Mouse (Mus musculus): Measurements from ENCODE around the gene Ralgps1.

Ralgps1 gene

GRCm38 (mm10) chr2:33244880-33245279 is 126.4 kb downstream of the Ralgps1 start:
- no peak for DNase-seq (ENCODE audit: low spot score)

GRCm38 (mm10) chr2:33237581-33237980 is 133.7 kb downstream of the Ralgps1 start:
- no peak for DNase-seq (ENCODE audit: low spot score)

- no peak for DNase-seq (ENCODE audit: low spot score)
Observed at GRCm38 (mm10) chr2:33234848-33235247, 136.4 kb downstream of the Ralgps1 start.

- DNase-seq (ENCODE audit: low spot score) = no peak
Observed at GRCm38 (mm10) chr2:33233856-33234255, 137.4 kb downstream of the Ralgps1 start.

- no peak for DNase-seq (ENCODE audit: low spot score)
Observed at GRCm38 (mm10) chr2:33232782-33233570, 138.3 kb downstream of the Ralgps1 start.

GRCm38 (mm10) chr2:33231788-33232187 is 139.5 kb downstream of the Ralgps1 start:
- DNase-seq (ENCODE audit: low spot score) = no peak

GRCm38 (mm10) chr2:33230701-33231100 is 140.6 kb downstream of the Ralgps1 start:
- DNase-seq (ENCODE audit: low spot score) = no peak

GRCm38 (mm10) chr2:33228551-33228950 is 142.7 kb downstream of the Ralgps1 start:
- no peak for DNase-seq (ENCODE audit: low spot score)

- no peak for DNase-seq (ENCODE audit: low spot score)
Observed at GRCm38 (mm10) chr2:33228077-33228476, 143.2 kb downstream of the Ralgps1 start.

GRCm38 (mm10) chr2:33225921-33226320 is 145.4 kb downstream of the Ralgps1 start:
- no peak for DNase-seq (ENCODE audit: low spot score)

GRCm38 (mm10) chr2:33223656-33224358 is 147.5 kb downstream of the Ralgps1 start:
- no peak for DNase-seq (ENCODE audit: low spot score)

GRCm38 (mm10) chr2:33222480-33222879 is 148.8 kb downstream of the Ralgps1 start:
- DNase-seq (ENCODE audit: low spot score) = no peak

GRCm38 (mm10) chr2:33221339-33221900 is 149.9 kb downstream of the Ralgps1 start:
- no peak for DNase-seq (ENCODE audit: low spot score)

GRCm38 (mm10) chr2:33220674-33221338 is 150.5 kb downstream of the Ralgps1 start:
- DNase-seq (ENCODE audit: low spot score) = no peak

GRCm38 (mm10) chr2:33220246-33220645 is 151.0 kb downstream of the Ralgps1 start:
- no peak for DNase-seq (ENCODE audit: low spot score)

GRCm38 (mm10) chr2:33219637-33220036 is 151.6 kb downstream of the Ralgps1 start:
- no peak for DNase-seq (ENCODE audit: low spot score)

GRCm38 (mm10) chr2:33218903-33219625 is 152.2 kb downstream of the Ralgps1 start:
- DNase-seq (ENCODE audit: low spot score) = peak; percentile 65

GRCm38 (mm10) chr2:33217425-33217794 is 153.9 kb downstream of the Ralgps1 start:
- no peak for DNase-seq (ENCODE audit: low spot score)

- DNase-seq (ENCODE audit: low spot score) = peak; percentile 46
Observed at GRCm38 (mm10) chr2:33216645-33217424, 154.5 kb downstream of the Ralgps1 start.

- peak; percentile 96 for DNase-seq (ENCODE audit: low spot score)
Observed at GRCm38 (mm10) chr2:33215700-33216509, 155.4 kb downstream of the Ralgps1 start, which contains the start of gene Angptl2. Gene Angptl2, plus strand, starts transcription at chr2:33216069.
